Mouse (Mus musculus) lung, adult 2 months (tissue): ENCODE results near the gene Polr2i. TPM values are rescaled to one million over a fixed set of nuclear protein-coding genes. Genes with fewer than 3 reads are reported as not detected.
"Not testable (repeated sequence)": the region's sequence is repeated elsewhere in the genome, so short reads cannot be mapped to it uniquely, and the experiment has no call there.

ENCODE experiments used
- DNase-seq: peaks from one replicate; pipeline ENCODE4 v3.0.0; 2022
- H3K4me1 ChIP-seq: fragments of 200-500 bp; 2 replicates; pipeline ENCODE4 v1.6.1; 2011; ENCODE audit warnings: low read length; ENCODE audit not compliant: control insufficient read depth, insufficient read depth
- H3K4me3 ChIP-seq: fragments of 200-500 bp; replicated peaks from 2 replicates; pipeline ENCODE3; 2011; ENCODE audit warnings: low read depth, mild to moderate bottlenecking, control low read depth, low read length; ENCODE audit errors: extremely low read depth
- CTCF ChIP-seq: fragments of 200-500 bp; IDR thresholded peaks from 2 replicates; pipeline ENCODE4 v1.5.1; 2011; ENCODE audit warnings: mild to moderate bottlenecking, low read length, control low read depth; ENCODE audit not compliant: insufficient read depth
- POLR2A ChIP-seq: fragments of 200-500 bp; IDR thresholded peaks from 2 replicates; pipeline ENCODE4 v1.6.1; 2011; ENCODE audit warnings: low read depth, mild to moderate bottlenecking, control low read depth, low read length, borderline replicate concordance; ENCODE audit errors: extremely low read depth
- WGBS: fragments of 180-500 bp; shearing (Covaris S2); methylation state at CpG from one replicate; pipeline ENCODE4 v1.1.7; 2018; 5-methylcytosine and 5-hydroxymethylcytosine counted together
- polyA plus RNA-seq: library from polyadenylated mRNA; depleted of rRNA; stranded (reverse); fragments of >200 nt; gene quantifications from 2 replicates; pipeline ENCODE4 v1.2.3, GENCODE M21; 2012

The Polr2i gene
- polyA plus RNA-seq, 1 experiment, result 110 TPM

GRCm38 (mm10) chr7:30202895-30203690 is 28.7 kb upstream of the Polr2i start:
- 40% methylated on average over 11 of the region's 11 CpGs for WGBS
- DNase-seq, result no peak

GRCm38 (mm10) chr7:30204380-30204779 is 27.4 kb upstream of the Polr2i start:
- TF ChIP-seq POLR2A, result no peak
- no peak for TF ChIP-seq CTCF
- Histone ChIP-seq H3K4me1 (no peaks in the 10 kb centered on the region), H3K4me3 (no peak overlapping the region)
- WGBS, result 22% methylated on average over 8 of the region's 8 CpGs
- no peak for DNase-seq

More at GRCm38 (mm10) chr7:30202895-30203690, 28.7 kb upstream of the Polr2i start:
- H3K4me3 ChIP-seq, result no peak overlapping the region
- TF ChIP-seq CTCF, result no peak
- TF ChIP-seq POLR2A, result no peak
- no peaks in the 10 kb centered on the region for H3K4me1 ChIP-seq

- no peaks in the 10 kb centered on the region for H3K4me1 ChIP-seq
- peak; percentile 70 for TF ChIP-seq CTCF
- TF ChIP-seq POLR2A, result no peak
- peak; percentile 55 for DNase-seq
- 2% methylated on average over 2 of the region's 2 CpGs for WGBS
- H3K4me3 ChIP-seq, result no peak overlapping the region
Measured at GRCm38 (mm10) chr7:30205383-30205782, 26.4 kb upstream of the Polr2i start.

- DNase-seq, H3K4me1 ChIP-seq, H3K4me3 ChIP-seq: not testable (repeated sequence)
- 47% methylated on average over 5 of the region's 5 CpGs for whole genome bisulfite sequencing
Measured at GRCm38 (mm10) chr7:30206364-30206763, 25.4 kb upstream of the Polr2i start.

- no peaks in the 10 kb centered on the region for H3K4me1 ChIP-seq
- no peak for DNase-seq
- TF ChIP-seq CTCF, result no peak
- no peak for TF ChIP-seq POLR2A
- WGBS, result 31% methylated on average over 4 of the region's 4 CpGs
- H3K4me3 ChIP-seq, result no peak overlapping the region
Measured at GRCm38 (mm10) chr7:30211025-30211424, 20.7 kb upstream of the Polr2i start.

- DNase-seq, result no peak
- Histone ChIP-seq H3K4me1 (0 out of 2 replicates have a peak, but pooled peaks cover 3% of the 10 kb centered on the region), H3K4me3 (no peak overlapping the region)
- TF ChIP-seq CTCF (no peak), POLR2A (no peak)
- WGBS, result 65% methylated on average over 3 of the region's 3 CpGs
Measured at GRCm38 (mm10) chr7:30213881-30214280, 17.9 kb upstream of the Polr2i start.

GRCm38 (mm10) chr7:30215875-30216274 is 15.9 kb upstream of the Polr2i start:
- TF ChIP-seq POLR2A (no peak), CTCF (no peak)
- Histone ChIP-seq H3K4me3 (no peak overlapping the region), H3K4me1 (0 out of 2 replicates have a peak, but pooled peaks cover 3% of the 10 kb centered on the region)
- no peak for DNase-seq
- WGBS, result 86% methylated on average over 3 of the region's 3 CpGs

GRCm38 (mm10) chr7:30216723-30217151 is 15.0 kb upstream of the Polr2i start:
- WGBS, result 0% methylated on average over 15 of the region's 16 CpGs
- DNase-seq, result peak; percentile 69

GRCm38 (mm10) chr7:30217277-30217676 is 14.5 kb upstream of the Polr2i start:
- no peak for TF ChIP-seq POLR2A
- TF ChIP-seq CTCF, result no peak
- 0 out of 2 replicates have a peak, but pooled peaks cover 3% of the 10 kb centered on the region for H3K4me1 ChIP-seq
- DNase-seq, result no peak
- no peak overlapping the region for H3K4me3 ChIP-seq
- WGBS, result 67% methylated on average over 2 of the region's 2 CpGs

More at GRCm38 (mm10) chr7:30216723-30217151, 15.0 kb upstream of the Polr2i start:
- 0 out of 2 replicates have a peak, but pooled peaks cover 3% of the 10 kb centered on the region for H3K4me1 ChIP-seq
- TF ChIP-seq CTCF (peak; percentile 71), POLR2A (no peak)
- peak overlapping the region; percentile 48 for H3K4me3 ChIP-seq
